8 mouse cellular contexts compared by ENCODE assay signal in the genomic region with DNA sequence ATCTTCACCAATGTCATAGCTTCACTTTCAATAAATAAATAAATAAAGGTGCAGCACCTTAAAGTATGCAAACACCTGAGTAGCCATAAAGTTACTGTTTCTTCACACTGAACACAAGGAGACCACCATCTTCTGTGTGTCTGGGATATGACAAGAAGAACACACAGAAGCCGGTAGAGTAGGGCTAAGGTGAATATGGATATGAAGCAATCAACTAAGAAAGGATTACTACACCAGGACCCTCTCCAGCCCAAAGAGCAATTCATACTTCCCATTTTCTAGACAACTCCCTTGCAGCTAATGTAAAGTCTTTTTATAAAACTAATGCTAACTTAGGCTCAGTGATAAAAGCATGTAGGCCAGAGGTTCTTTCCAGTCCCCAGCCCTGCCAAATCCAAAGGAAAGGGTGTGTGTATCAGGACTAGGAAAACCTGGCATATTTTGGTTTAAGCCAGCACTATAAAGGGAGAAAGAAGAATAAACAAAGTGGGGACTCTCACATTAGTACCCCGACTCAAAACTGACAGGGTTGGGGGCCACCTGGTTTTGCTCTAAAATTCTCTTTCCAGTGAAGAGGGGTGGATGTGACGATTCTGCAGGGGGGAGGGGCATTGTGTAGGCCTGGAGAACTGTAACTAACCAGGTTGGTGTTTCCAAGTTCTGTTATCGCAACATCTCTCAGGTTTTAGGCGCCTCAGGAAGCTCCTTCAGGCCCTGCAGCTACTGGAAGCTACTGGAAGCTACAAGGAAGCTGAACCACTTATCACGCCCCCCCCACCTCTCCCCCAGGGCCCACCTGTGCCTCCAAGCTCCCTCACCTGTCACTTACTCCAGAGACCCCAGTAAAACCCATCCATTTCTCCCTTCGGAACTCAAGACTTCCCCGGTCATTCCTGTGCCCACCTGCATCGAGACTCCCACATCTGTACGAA. TPM values are rescaled to one million over a fixed set of nuclear protein-coding genes. Genes with fewer than 3 reads are reported as not detected.
DNase-seq lines count a peak whose midpoint lies in the region.

No protein-coding gene starts in this region.

- H3K4me3 ChIP-seq in heart, embryonic 10.5 days, result peak overlapping the region; percentile 82
- H3K4me3 ChIP-seq in macrophage (ENCODE audit: inconsistent target), result peak overlapping the region; percentile 70

- peak overlapping the region; percentile 92 for H3K27ac ChIP-seq in heart, embryonic 10.5 days
- H3K27ac ChIP-seq in macrophage, result peak overlapping the region; percentile 76

- WGBS in heart, embryonic 10.5 days, result 51% methylated on average over 10 of the region's 10 CpGs
- WGBS in macrophage (ENCODE audit: missing documents), result 54% methylated on average over 10 of the region's 10 CpGs

- DNase-seq in adrenal gland, adult 2 months, result peak; percentile 20
- DNase-seq in adrenal gland, postnatal 25 days, result no peak
- DNase-seq in c-Kit-negative CD71-positive TER-119-positive erythroid progenitor cells, embryonic 14.5 days (ENCODE audit: low read depth, low spot score), result peak; percentile 34
- no peak for DNase-seq in heart, embryonic 10.5 days (ENCODE audit: low spot score)
- peak; percentile 38 for DNase-seq in kidney, postnatal 10 days
- DNase-seq in testis, postnatal 14 days (ENCODE audit: low spot score), result peak; percentile 12
- DNase-seq in embryo, embryonic 10.5 days (ENCODE audit: low spot score), result no peak

- no peaks in the 10 kb centered on the region for H3K27me3 ChIP-seq in heart, embryonic 10.5 days (ENCODE audit: insufficient read depth, poor library complexity, severe bottlenecking)

- no peaks in the 10 kb centered on the region for H3K9me3 ChIP-seq in heart, embryonic 10.5 days

- H3K36me3 ChIP-seq in heart, embryonic 10.5 days, result peaks cover 19% of the 10 kb centered on the region
- peaks cover 24% of the 10 kb centered on the region for H3K36me3 ChIP-seq in macrophage (ENCODE audit: inconsistent target)

- peaks cover 25% of the 10 kb centered on the region for H3K4me1 ChIP-seq in heart, embryonic 10.5 days

- peaks cover 56% of the 10 kb centered on the region for H3K79me2 ChIP-seq in macrophage (ENCODE audit: inconsistent target)

RNA-seq across cellular contexts. Expression of a gene that starts 1.2 kb away (rescaled TPM):
- 10 to 100 TPM; 62.3 to 66.4 TPM for total RNA-seq in adrenal gland, adult 2 months (2021)
- polyA plus RNA-seq in adrenal gland, adult 2 months (2012; rRNA removed), result 51.2 and 52.3 TPM in 2 replicates
- total RNA-seq in adrenal gland, postnatal 25 days (2021), result 73.8 and 89.1 TPM in 2 replicates
- 60.6 and 65.7 TPM in 2 replicates for polyA plus RNA-seq in heart, embryonic 10.5 days (2016; fragmentation: Nextera tagmentation; extraction: Ambion mirVana)
- total RNA-seq in macrophage (2018; cell fraction: chromatin; rRNA removed), result 1,000 to 10,000 TPM in 14 of 26 experiments, 100 to 1,000 TPM in 12; 645 to 1,717 (median 1,164) TPM
- total RNA-seq in macrophage (2018; cell fraction: cytosol; rRNA removed), result 100 to 1,000 TPM in 2 of 26 experiments, 10 to 100 TPM in 24; 24.0 to 107 (median 43.1) TPM
- total RNA-seq in macrophage (2018; cell fraction: nucleus; rRNA removed), result 100 to 1,000 TPM; 412 to 965 (median 632) TPM
- polyA plus RNA-seq in macrophage (2018), result 40.1 to 90.8 TPM (median 40.2 TPM) in 3 replicates

Comparison
In these comparisons a context has a peak if more than half of its experiments do, and no peak if none do; other contexts are left out.
1. DNase-seq: peak in adrenal gland, adult 2 months (single experiment), c-Kit-negative CD71-positive TER-119-positive erythroid progenitor cells, embryonic 14.5 days (single experiment), kidney, postnatal 10 days (single experiment) and testis, postnatal 14 days (single experiment); none in adrenal gland, postnatal 25 days (single experiment), heart, embryonic 10.5 days (single experiment) and embryo, embryonic 10.5 days (single experiment).